Mouse (Mus musculus): ENCODE results near the gene Gm45140. TPM values are rescaled to one million over a fixed set of nuclear protein-coding genes. Genes with fewer than 3 reads are reported as not detected.
A peak's percentile ranks its signal among the peaks of the same experiment; 100 is the strongest.
"Not testable (repeated sequence)": the region's sequence is repeated elsewhere in the genome, so short reads cannot be mapped to it uniquely, and the experiment has no call there.

The Gm45140 gene
- polyA plus RNA-seq, 1 experiment from 2014 or later, result 2.3 TPM

- no peaks in the 10 kb centered on the region for H3K36me3 ChIP-seq
- 67% methylated on average over 11 of the region's 11 CpGs for whole genome bisulfite sequencing
- H3K27ac ChIP-seq, result peak overlapping the region; percentile 65; the same call in 1 of the 2 replicates
- H3K27me3 ChIP-seq (ENCODE audit: insufficient read depth, poor library complexity, severe bottlenecking), result no peaks in the 10 kb centered on the region
- DNase-seq (ENCODE audit: low spot score), result peak; percentile 72
- no peaks in the 10 kb centered on the region for H3K9me3 ChIP-seq
- H3K4me3 ChIP-seq, result no peak overlapping the region
- peaks cover 12% of the 10 kb centered on the region for H3K4me1 ChIP-seq
These were observed 57.1 kb downstream of the Gm45140 start for GRCm38 (mm10) chr6:87778294-87779173.

- 57% methylated on average over 2 of the region's 2 CpGs for WGBS
- H3K27me3 ChIP-seq (ENCODE audit: insufficient read depth, poor library complexity, severe bottlenecking), result no peaks in the 10 kb centered on the region
- H3K4me3 ChIP-seq, result no peak within 1 kb of the TSS
- no peaks in the 10 kb centered on the region for H3K36me3 ChIP-seq
- peaks cover 12% of the 10 kb centered on the region for H3K4me1 ChIP-seq
- no peak for DNase-seq (ENCODE audit: low spot score)
- peak within 1 kb of the TSS; percentile 65; the same call in 1 of the 2 replicates for H3K27ac ChIP-seq
- H3K9me3 ChIP-seq, result no peaks in the 10 kb centered on the region
These were observed 57.8 kb downstream of the Gm45140 start, which contains the start of gene Gp9 for GRCm38 (mm10) chr6:87777842-87778241. TSS of gene Gp9 (plus strand) at chr6:87778072.

- no peak overlapping the region for H3K4me3 ChIP-seq
- H3K27me3 ChIP-seq (ENCODE audit: insufficient read depth, poor library complexity, severe bottlenecking), result no peaks in the 10 kb centered on the region
- peak; percentile 76 for DNase-seq (ENCODE audit: low spot score)
- H3K27ac ChIP-seq, result no peak overlapping the region
- WGBS, result 88% methylated on average over 1 of the region's 1 CpGs
- no peaks in the 10 kb centered on the region for H3K9me3 ChIP-seq
- H3K36me3 ChIP-seq, result no peaks in the 10 kb centered on the region
- peaks cover 12% of the 10 kb centered on the region for H3K4me1 ChIP-seq
These were observed 58.9 kb downstream of the Gm45140 start for GRCm38 (mm10) chr6:87776663-87777062.

- 62% methylated on average over 3 of the region's 3 CpGs for WGBS
These were observed 59.9 kb downstream of the Gm45140 start for GRCm38 (mm10) chr6:87775588-87776245.

GRCm38 (mm10) chr6:87774909-87775308, 60.7 kb downstream of the Gm45140 start:
- peaks cover 12% of the 10 kb centered on the region for H3K4me1 ChIP-seq
- WGBS, result 78% methylated on average over 9 of the region's 9 CpGs
- no peaks in the 10 kb centered on the region for H3K27me3 ChIP-seq (ENCODE audit: insufficient read depth, poor library complexity, severe bottlenecking)
- no peak overlapping the region for H3K4me3 ChIP-seq
- H3K9me3 ChIP-seq, result no peaks in the 10 kb centered on the region
- peak; percentile 71 for DNase-seq (ENCODE audit: low spot score)
- no peak overlapping the region for H3K27ac ChIP-seq
- no peaks in the 10 kb centered on the region for H3K36me3 ChIP-seq

More at GRCm38 (mm10) chr6:87775588-87776245, 59.9 kb downstream of the Gm45140 start:
- Histone ChIP-seq H3K4me1 (peaks cover 12% of the 10 kb centered on the region), H3K4me3 (no peak overlapping the region), H3K9me3 (no peaks in the 10 kb centered on the region), H3K27ac (no peak overlapping the region), H3K36me3 (no peaks in the 10 kb centered on the region), H3K27me3 (ENCODE audit: insufficient read depth, poor library complexity, severe bottlenecking) (no peaks in the 10 kb centered on the region)
- DNase-seq (ENCODE audit: low spot score), result peak; percentile 90

- no peak for DNase-seq (ENCODE audit: low spot score)
- 62% methylated on average over 1 of the region's 1 CpGs for WGBS
- Histone ChIP-seq H3K27me3 (ENCODE audit: insufficient read depth, poor library complexity, severe bottlenecking) (no peaks in the 10 kb centered on the region), H3K4me1 (peaks cover 12% of the 10 kb centered on the region), H3K9me3 (no peaks in the 10 kb centered on the region), H3K27ac (no peak overlapping the region), H3K36me3 (no peaks in the 10 kb centered on the region), H3K4me3 (no peak overlapping the region)
These were observed 61.1 kb downstream of the Gm45140 start for GRCm38 (mm10) chr6:87774466-87774865.

- 54% methylated on average over 8 of the region's 8 CpGs for WGBS
- H3K9me3 ChIP-seq, result no peaks in the 10 kb centered on the region
- H3K4me1 ChIP-seq, result no peaks in the 10 kb centered on the region
- peak; percentile 47 for DNase-seq (ENCODE audit: low spot score)
- no peak overlapping the region for H3K4me3 ChIP-seq
- no peaks in the 10 kb centered on the region for H3K27me3 ChIP-seq (ENCODE audit: insufficient read depth, poor library complexity, severe bottlenecking)
- no peaks in the 10 kb centered on the region for H3K36me3 ChIP-seq
- no peak overlapping the region for H3K27ac ChIP-seq
These were observed 65.0 kb downstream of the Gm45140 start for GRCm38 (mm10) chr6:87770626-87771025.

GRCm38 (mm10) chr6:87764296-87764695, 71.3 kb downstream of the Gm45140 start:
- not testable (repeated sequence) for H3K4me3 ChIP-seq; H3K4me1 ChIP-seq; H3K27ac ChIP-seq; H3K9me3 ChIP-seq; H3K36me3 ChIP-seq; H3K27me3 ChIP-seq (ENCODE audit: insufficient read depth, poor library complexity, severe bottlenecking)
- WGBS, result 91% methylated on average over 2 of the region's 2 CpGs
- peak; percentile 60 for DNase-seq (ENCODE audit: low spot score)

- Histone ChIP-seq H3K4me3 (no peak overlapping the region), H3K4me1 (no peaks in the 10 kb centered on the region), H3K36me3 (no peaks in the 10 kb centered on the region), H3K9me3 (no peaks in the 10 kb centered on the region), H3K27ac (peak overlapping the region; percentile 19; the same call in 1 of the 2 replicates), H3K27me3 (ENCODE audit: insufficient read depth, poor library complexity, severe bottlenecking) (no peaks in the 10 kb centered on the region)
- DNase-seq (ENCODE audit: low spot score), result peak; percentile 90
- WGBS, result 60% methylated on average over 4 of the region's 4 CpGs
These were observed 72.0 kb downstream of the Gm45140 start for GRCm38 (mm10) chr6:87763376-87764280.

GRCm38 (mm10) chr6:87762161-87762560, 73.4 kb downstream of the Gm45140 start:
- Histone ChIP-seq H3K4me1 (no peaks in the 10 kb centered on the region), H3K27ac (peak overlapping the region; percentile 19; the same call in 1 of the 2 replicates), H3K36me3 (no peaks in the 10 kb centered on the region), H3K4me3 (no peak overlapping the region), H3K9me3 (no peaks in the 10 kb centered on the region), H3K27me3 (ENCODE audit: insufficient read depth, poor library complexity, severe bottlenecking) (no peaks in the 10 kb centered on the region)
- WGBS, result 83% methylated on average over 5 of the region's 5 CpGs
- DNase-seq (ENCODE audit: low spot score), result peak; percentile 52

- H3K4me3 ChIP-seq, result no peak overlapping the region
- H3K36me3 ChIP-seq, result no peaks in the 10 kb centered on the region
- WGBS, result 69% methylated on average over 3 of the region's 3 CpGs
- H3K4me1 ChIP-seq, result no peaks in the 10 kb centered on the region
- no peaks in the 10 kb centered on the region for H3K27me3 ChIP-seq (ENCODE audit: insufficient read depth, poor library complexity, severe bottlenecking)
- DNase-seq (ENCODE audit: low spot score), result peak; percentile 19
- H3K9me3 ChIP-seq, result no peaks in the 10 kb centered on the region
- no peak overlapping the region for H3K27ac ChIP-seq
These were observed 75.7 kb downstream of the Gm45140 start for GRCm38 (mm10) chr6:87759850-87760249.

GRCm38 (mm10) chr6:87759404-87759803, 76.2 kb downstream of the Gm45140 start:
- Histone ChIP-seq H3K27ac (no peak overlapping the region), H3K4me3 (no peak overlapping the region), H3K27me3 (ENCODE audit: insufficient read depth, poor library complexity, severe bottlenecking) (no peaks in the 10 kb centered on the region), H3K9me3 (no peaks in the 10 kb centered on the region), H3K36me3 (no peaks in the 10 kb centered on the region), H3K4me1 (no peaks in the 10 kb centered on the region)
- 72% methylated on average over 3 of the region's 3 CpGs for WGBS
- DNase-seq (ENCODE audit: low spot score), result peak; percentile 20

All from heart, embryonic 10.5 days (tissue).